Mouse (Mus musculus) hindbrain, embryonic 14.5 days (tissue): ENCODE data around the gene Gm904. TPM values are rescaled to one million over a fixed set of nuclear protein-coding genes. Genes with fewer than 3 reads are reported as not detected.
"Not testable (repeated sequence)": the region's sequence is repeated elsewhere in the genome, so short reads cannot be mapped to it uniquely, and the experiment has no call there.

Source experiments
- ATAC-seq: fragments of 200-750 bp; cut with Nextera tagmentation; 2 replicates; pipeline ENCODE4 v1.8.0; 2017; ENCODE audit warnings: moderate number of reproducible peaks, mild to moderate bottlenecking, moderate TSS enrichment, moderate library complexity; ENCODE audit not compliant: low FRiP score
- DNase-seq: peaks from one replicate; pipeline ENCODE4 v3.0.0-alpha.2; 2015; ENCODE audit warnings: low spot score
- H3K27ac ChIP-seq: fragments of 300-500 bp; sonication (generic); 2 replicates; pipeline ENCODE4 v1.5.1; 2014; ENCODE audit warnings: mild to moderate bottlenecking, moderate library complexity
- H3K27me3 ChIP-seq: fragments of 300-500 bp; sonication (generic); 2 replicates; pipeline ENCODE4 v1.6.1; 2014; ENCODE audit warnings: mild to moderate bottlenecking, low read length, mixed read lengths; ENCODE audit not compliant: control insufficient read depth, insufficient read depth
- H3K36me3 ChIP-seq: fragments of 300-500 bp; sonication (generic); replicated peaks from 2 replicates; pipeline ENCODE4 v1.6.1; 2014; ENCODE audit not compliant: control insufficient read depth, insufficient read depth
- H3K4me1 ChIP-seq: fragments of 300-500 bp; sonication (generic); replicated peaks from 2 replicates; pipeline ENCODE4 v1.6.1; 2014; ENCODE audit warnings: antibody characterized with exemption, low read length, mixed read lengths; ENCODE audit not compliant: control insufficient read depth, insufficient read depth
- H3K4me2 ChIP-seq: fragments of 300-500 bp; sonication (generic); replicated peaks from 2 replicates; pipeline ENCODE4 v1.6.1; 2014; ENCODE audit warnings: mild to moderate bottlenecking, moderate library complexity
- H3K4me3 ChIP-seq: fragments of 300-500 bp; sonication (generic); replicated peaks from 2 replicates; pipeline ENCODE4 v1.5.1; 2014; ENCODE audit warnings: mild to moderate bottlenecking, low read length
- H3K9ac ChIP-seq: fragments of 300-500 bp; sonication (generic); 2 replicates; pipeline ENCODE4 v1.6.1; 2014
- H3K9me3 ChIP-seq: fragments of 300-500 bp; sonication (generic); 2 replicates; pipeline ENCODE4 v1.6.1; 2016; ENCODE audit warnings: low read length; ENCODE audit not compliant: control insufficient read depth
- WGBS: fragments of 180-500 bp; shearing (Covaris S2); extraction: QIAGEN DNeasy Blood & Tissue Kit; methylation state at CpG from one replicate; pipeline ENCODE4 v1.1.7; 2014; 5-methylcytosine and 5-hydroxymethylcytosine counted together
- microRNA-seq: library from miRNA; unstranded; fragments of <30 nt; microRNA quantifications from one replicate; pipeline ENCODE4, GENCODE M21; 2016
- polyA plus RNA-seq: library from polyadenylated mRNA; unstranded; fragments of >200 nt; fragmentation: Nextera tagmentation; extraction: Ambion mirVana; gene quantifications from 2 replicates; pipeline ENCODE4 v1.2.1, GENCODE M21; 2014

Gene Gm904
- polyA plus RNA-seq: not detected in 2 replicates

GRCm38 (mm10) chr13:50642928-50643327 lies at the start of gene Gm904:
Gene Gm904, plus strand, starts transcription at chr13:50643228.
- H3K4me2 ChIP-seq, ATAC-seq, H3K27me3 ChIP-seq, H3K9me3 ChIP-seq, H3K4me1 ChIP-seq, DNase-seq, H3K36me3 ChIP-seq, H3K27ac ChIP-seq, H3K4me3 ChIP-seq, H3K9ac ChIP-seq: not testable (repeated sequence)

- H3K4me3 ChIP-seq, H3K4me2 ChIP-seq, ATAC-seq, H3K4me1 ChIP-seq, H3K27me3 ChIP-seq, H3K36me3 ChIP-seq, H3K27ac ChIP-seq, H3K9me3 ChIP-seq, H3K9ac ChIP-seq, DNase-seq: not testable (repeated sequence)
- 87% methylated on average over 2 of the region's 2 CpGs for WGBS
These were observed 5.7 kb downstream of the Gm904 start for GRCm38 (mm10) chr13:50648771-50649170.

Small RNA genes within 50 kb of the gene (microRNA-seq; reads per million reads assigned to microRNA genes)
- gene Gm23952 (not detected), gene Mir683-2 (not detected)

Other genes starting within 250 kb of the Gm904 start
- 28.7 and 35.2 TPM in 2 replicates for gene Fbxw17, start 225.4 kb upstream of the Gm904 start, polyA plus RNA-seq
- not detected in 2 replicates for gene Gm47429, start 199.3 kb upstream of the Gm904 start, polyA plus RNA-seq
- gene Nutm2, start 175.9 kb upstream of the Gm904 start, polyA plus RNA-seq: not detected in 2 replicates
- not detected in 2 replicates for gene Gm8765, start 55.1 kb downstream of the Gm904 start, polyA plus RNA-seq